Mouse (Mus musculus) C3H10T1/2 (cell line): ENCODE measurements around the gene Tas2r131. TPM values are rescaled to one million over a fixed set of nuclear protein-coding genes. Genes with fewer than 3 reads are reported as not detected.

Source experiments
- polyA plus RNA-seq, 2 experiments: library from polyadenylated mRNA; unstranded; fragments of >200 nt; fragmentation: generic; extraction: Trizol; gene quantifications; one replicate each; pipeline ENCODE4 v1.2.1; 2012; ENCODE audit warnings: missing spikeins in 2 of 2

Gene Tas2r131
- polyA plus RNA-seq, result not detected

GRCm38 (mm10) chr6:132957819-132958218 is at the start of gene Tas2r131:
TSS of gene Tas2r131 (minus strand) at chr6:132957919.

GRCm38 (mm10) chr6:132980865-132981264 is 23.1 kb upstream of the Tas2r131 start, which contains the start of gene Tas2r109:
TSS of gene Tas2r109 (minus strand) at chr6:132980965.

GRCm38 (mm10) chr6:132950802-132951201 is 6.9 kb downstream of the Tas2r131 start, which contains the start of gene Tas2r129:
TSS of gene Tas2r129 (plus strand) at chr6:132951102.

GRCm38 (mm10) chr6:132909351-132909750 is 48.4 kb downstream of the Tas2r131 start, which contains the start of gene Tas2r125:
TSS of gene Tas2r125 (plus strand) at chr6:132909651.

Other genes starting within 250 kb of the Tas2r131 start
- gene Tas2r122, start 246.0 kb downstream of the Tas2r131 start, polyA plus RNA-seq, result not detected
- not detected for gene Tas2r115, start 219.9 kb downstream of the Tas2r131 start, polyA plus RNA-seq
- gene Tas2r124, start 203.2 kb downstream of the Tas2r131 start, polyA plus RNA-seq, result not detected
- gene Tas2r102, start 195.8 kb downstream of the Tas2r131 start, polyA plus RNA-seq, result not detected
- gene Tas2r136, start 179.8 kb downstream of the Tas2r131 start, polyA plus RNA-seq, result not detected
- gene Tas2r117, start 155.1 kb downstream of the Tas2r131 start, polyA plus RNA-seq, result not detected
- gene Tas2r123, start 110.8 kb downstream of the Tas2r131 start, polyA plus RNA-seq, result not detected
- gene Tas2r116, start 102.5 kb downstream of the Tas2r131 start, polyA plus RNA-seq, result not detected
- not detected for gene Tas2r110, start 89.9 kb downstream of the Tas2r131 start, polyA plus RNA-seq
- not detected for gene Tas2r113, start 64.9 kb downstream of the Tas2r131 start, polyA plus RNA-seq
- gene Tas2r125, start 48.3 kb downstream of the Tas2r131 start, polyA plus RNA-seq, result not detected
- not detected for gene Tas2r129, start 6.8 kb downstream of the Tas2r131 start, polyA plus RNA-seq
- gene Tas2r109, start 23.0 kb upstream of the Tas2r131 start, polyA plus RNA-seq, result not detected
- not detected for gene Tas2r103, start 79.2 kb upstream of the Tas2r131 start, polyA plus RNA-seq
- not detected for gene Tas2r140, start 97.9 kb upstream of the Tas2r131 start, polyA plus RNA-seq
- 10 to 100 TPM in 1 of 2 experiments, 1 to 10 TPM in 1; 1.8 to 17.7 TPM for gene Smim10l1, start 147.0 kb upstream of the Tas2r131 start, polyA plus RNA-seq